Mouse (Mus musculus): ENCODE measurements around the gene Ufsp2. TPM values are rescaled to one million over a fixed set of nuclear protein-coding genes. Genes with fewer than 3 reads are reported as not detected.

Gene Ufsp2
- total RNA-seq (2023), result 10 to 100 TPM; 26.1 to 30.6 TPM

DNA sequence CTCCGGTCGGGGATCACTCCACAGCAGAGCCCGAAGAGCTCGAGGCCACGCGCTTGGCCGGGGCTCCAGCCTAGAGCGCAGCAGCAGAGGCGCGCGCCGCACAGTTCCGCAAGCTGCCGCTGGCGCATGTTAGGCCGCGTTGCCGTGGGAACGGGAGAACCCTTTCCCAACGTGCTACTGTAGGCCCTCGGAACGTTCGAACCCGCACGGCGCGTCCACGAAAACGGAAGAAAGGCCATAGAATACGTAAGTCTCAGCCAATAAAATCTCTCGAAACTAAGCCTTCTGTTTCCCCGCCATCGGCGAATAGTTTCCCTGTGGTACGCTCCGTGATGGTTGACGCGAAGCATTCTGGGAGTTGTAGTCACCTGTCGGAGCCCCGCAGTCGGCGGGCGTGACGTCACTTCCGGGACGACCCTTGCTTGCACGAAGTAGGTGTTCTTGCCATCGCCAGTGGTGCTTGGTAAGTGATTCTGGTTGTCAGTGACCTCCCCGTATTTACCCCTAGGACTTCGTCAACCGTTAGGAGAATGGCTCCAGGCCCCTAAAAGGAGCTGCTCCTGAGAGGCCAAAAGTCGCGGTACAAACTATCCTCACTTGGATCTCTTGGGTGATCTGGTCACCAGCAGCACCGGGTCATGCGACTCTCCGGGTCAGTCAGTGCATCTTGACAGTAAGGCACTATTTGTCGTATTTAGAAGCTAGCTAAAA, at the start of gene Ufsp2, which contains the start of gene 1700029J07Rik:
Gene Ufsp2 (plus strand): TSS at position 403 of the 711 bp plus-strand sequence.
Gene 1700029J07Rik (minus strand): TSS at position 127 of the 711 bp plus-strand sequence.

GRCm38 (mm10) chr8:45934582-45935014, 40.7 kb upstream of the Ufsp2 start, which contains the start of gene Ccdc110:
Gene Ccdc110 (plus strand): TSS chr8:45934619.

GRCm38 (mm10) chr8:45999138-45999783, 23.9 kb downstream of the Ufsp2 start, which contains the start of gene Lrp2bp:
Gene Lrp2bp (plus strand): TSS chr8:45999303.

GRCm38 (mm10) chr8:46005596-46005995, 30.3 kb downstream of the Ufsp2 start, which contains the start of gene Ankrd37:
Gene Ankrd37 (minus strand): TSS chr8:46005707.

Other genes with a start within 250 kb of the Ufsp2 start
- under 1 TPM in 1 of 2 experiments, not detected in 1; 0.15 TPM for gene Pdlim3, start 90.1 kb upstream of the Ufsp2 start, total RNA-seq (2023)
- not detected for gene Ccdc110, start 40.9 kb upstream of the Ufsp2 start, total RNA-seq (2023)
- under 1 TPM; 0.13 to 0.35 TPM for gene 1700029J07Rik, start 276 bp upstream of the Ufsp2 start, total RNA-seq (2023)
- under 1 TPM in 1 of 2 experiments, not detected in 1; 0.22 TPM for gene Lrp2bp, start 23.8 kb downstream of the Ufsp2 start, total RNA-seq (2023)
- gene Ankrd37, start 30.2 kb downstream of the Ufsp2 start, total RNA-seq (2023), result 1 to 10 TPM; 1.0 to 1.3 TPM
- 1 to 10 TPM; 7.5 to 7.6 TPM for gene Cfap97, start 176.2 kb downstream of the Ufsp2 start, total RNA-seq (2023)
- gene Snx25, start 176.6 kb downstream of the Ufsp2 start, total RNA-seq (2023), result 1 to 10 TPM; 5.8 to 6.2 TPM
- gene Slc25a4, start 235.8 kb downstream of the Ufsp2 start, total RNA-seq (2023), result 10 to 100 TPM; 21.1 to 21.7 TPM

Measured in neutrophil, adult 83 days (primary cell).